Mouse (Mus musculus) limb, embryonic 10.5 days (tissue): ENCODE data around the gene Zfp513. TPM values are rescaled to one million over a fixed set of nuclear protein-coding genes. Genes with fewer than 3 reads are reported as not detected.

Source experiments
- DNase-seq: peaks from one replicate; pipeline ENCODE4 v3.0.0-alpha.2; 2017; ENCODE audit warnings: low spot score
- H3K27ac ChIP-seq: fragments of 300-500 bp; sonication (generic); 2 replicates; pipeline ENCODE4 v1.5.1; 2016; ENCODE audit warnings: mild to moderate bottlenecking
- H3K27me3 ChIP-seq: fragments of 300-500 bp; sonication (generic); 2 replicates; pipeline ENCODE4 v1.6.1; 2016; ENCODE audit warnings: low read depth, mild to moderate bottlenecking; ENCODE audit not compliant: poor library complexity, severe bottlenecking
- H3K36me3 ChIP-seq: fragments of 300-500 bp; sonication (generic); 2 replicates; pipeline ENCODE4 v1.6.1; 2016; ENCODE audit warnings: mild to moderate bottlenecking, moderate library complexity
- H3K4me1 ChIP-seq: fragments of 300-500 bp; sonication (generic); 2 replicates; pipeline ENCODE4 v1.6.1; 2016
- H3K4me3 ChIP-seq: fragments of 300-500 bp; sonication (generic); 2 replicates; pipeline ENCODE4 v1.5.1; 2016; ENCODE audit warnings: mild to moderate bottlenecking, moderate library complexity
- H3K9me3 ChIP-seq: fragments of 300-500 bp; sonication (generic); replicated peaks from 2 replicates; pipeline ENCODE4 v1.6.1; 2016; ENCODE audit warnings: mild to moderate bottlenecking
- WGBS: fragments of 180-500 bp; shearing (Covaris S2); methylation state at CpG from one replicate; pipeline ENCODE4 v1.1.7; 2016; 5-methylcytosine and 5-hydroxymethylcytosine counted together
- polyA plus RNA-seq: library from polyadenylated mRNA; unstranded; fragments of >200 nt; fragmentation: Nextera tagmentation; extraction: Ambion mirVana; gene quantifications from 2 replicates; pipeline ENCODE4 v1.2.1, GENCODE M21; 2016

The Zfp513 gene
- polyA plus RNA-seq, 1 experiment from 2014 or later = 11.8 TPM

GRCm38 (mm10) chr5:31197072-31197471, 5.0 kb downstream of the Zfp513 start:
- Histone ChIP-seq H3K9me3 (peaks cover 4% of the 10 kb centered on the region; the same call in 1 of the 2 replicates), H3K36me3 (peaks cover 69% of the 10 kb centered on the region), H3K27me3 (no peaks in the 10 kb centered on the region), H3K4me3 (no peak overlapping the region), H3K4me1 (peaks cover 21% of the 10 kb centered on the region), H3K27ac (no peak overlapping the region)
- WGBS = 94% methylated on average over 12 of the region's 12 CpGs
- DNase-seq = no peak

- peaks cover 29% of the 10 kb centered on the region for H3K4me1 ChIP-seq
- 93% methylated on average over 10 of the region's 10 CpGs for WGBS
Observed at GRCm38 (mm10) chr5:31196207-31196606, 5.9 kb downstream of the Zfp513 start.

GRCm38 (mm10) chr5:31195671-31196070, 6.4 kb downstream of the Zfp513 start:
- no peaks in the 10 kb centered on the region for H3K27me3 ChIP-seq
- H3K36me3 ChIP-seq = peaks cover 76% of the 10 kb centered on the region
- peaks cover 4% of the 10 kb centered on the region; the same call in 1 of the 2 replicates for H3K9me3 ChIP-seq
- DNase-seq = no peak
- 96% methylated on average over 4 of the region's 4 CpGs for WGBS
- H3K4me1 ChIP-seq = peaks cover 27% of the 10 kb centered on the region
- H3K4me3 ChIP-seq = 0 out of 2 replicates have a peak overlapping the region, but pooled peaks have one; percentile 13
- H3K27ac ChIP-seq = no peak overlapping the region

More at GRCm38 (mm10) chr5:31196207-31196606, 5.9 kb downstream of the Zfp513 start:
- no peaks in the 10 kb centered on the region for H3K27me3 ChIP-seq
- H3K36me3 ChIP-seq = peaks cover 72% of the 10 kb centered on the region
- no peak for DNase-seq
- no peak overlapping the region for H3K27ac ChIP-seq
- H3K9me3 ChIP-seq = peaks cover 4% of the 10 kb centered on the region; the same call in 1 of the 2 replicates
- H3K4me3 ChIP-seq = no peak overlapping the region

GRCm38 (mm10) chr5:31194486-31195485, 7.3 kb downstream of the Zfp513 start:
- Histone ChIP-seq H3K27ac (no peak overlapping the region), H3K4me1 (peaks cover 22% of the 10 kb centered on the region), H3K4me3 (peak overlapping the region; percentile 89), H3K9me3 (no peaks in the 10 kb centered on the region), H3K27me3 (no peaks in the 10 kb centered on the region), H3K36me3 (peaks cover 76% of the 10 kb centered on the region)
- WGBS = 93% methylated on average over 16 of the region's 16 CpGs
- no peak for DNase-seq

- Histone ChIP-seq H3K27ac (peak overlapping the region; percentile 91), H3K4me3 (peak overlapping the region; percentile 89), H3K9me3 (no peaks in the 10 kb centered on the region), H3K36me3 (peaks cover 74% of the 10 kb centered on the region), H3K4me1 (peaks cover 20% of the 10 kb centered on the region), H3K27me3 (no peaks in the 10 kb centered on the region)
- DNase-seq = no peak
- WGBS = 15% methylated on average over 25 of the region's 25 CpGs
Observed at GRCm38 (mm10) chr5:31193631-31194281, 8.3 kb downstream of the Zfp513 start.

- peak within 1 kb of the TSS; percentile 91 for H3K27ac ChIP-seq
- H3K9me3 ChIP-seq = no peaks in the 10 kb centered on the region
- DNase-seq = peak; percentile 100
- peaks cover 74% of the 10 kb centered on the region for H3K36me3 ChIP-seq
- peak within 1 kb of the TSS; percentile 89 for H3K4me3 ChIP-seq
- peaks cover 20% of the 10 kb centered on the region for H3K4me1 ChIP-seq
- WGBS = under 1% methylated on average over 48 of the region's 48 CpGs
- H3K27me3 ChIP-seq = no peaks in the 10 kb centered on the region
Observed at GRCm38 (mm10) chr5:31192939-31193630, 9.0 kb downstream of the Zfp513 start, which contains the start of the genes Snx17 and Eif2b4. Snx17 (plus strand) TSS chr5:31193227. Eif2b4 (minus strand) TSS chr5:31193430.

- Histone ChIP-seq H3K4me1 (peaks cover 20% of the 10 kb centered on the region), H3K27me3 (no peaks in the 10 kb centered on the region), H3K27ac (peak overlapping the region; percentile 91), H3K4me3 (peak overlapping the region; percentile 89), H3K36me3 (peaks cover 74% of the 10 kb centered on the region), H3K9me3 (no peaks in the 10 kb centered on the region)
- DNase-seq = no peak
- WGBS = 17% methylated on average over 42 of the region's 42 CpGs
Observed at GRCm38 (mm10) chr5:31192045-31192938, 9.8 kb downstream of the Zfp513 start.

GRCm38 (mm10) chr5:31190201-31190600, 11.9 kb downstream of the Zfp513 start:
- H3K36me3 ChIP-seq = peaks cover 60% of the 10 kb centered on the region
- no peaks in the 10 kb centered on the region for H3K27me3 ChIP-seq
- H3K4me3 ChIP-seq = no peak overlapping the region
- no peaks in the 10 kb centered on the region for H3K9me3 ChIP-seq
- no peak overlapping the region for H3K27ac ChIP-seq
- H3K4me1 ChIP-seq = peaks cover 20% of the 10 kb centered on the region
- WGBS = 93% methylated on average over 9 of the region's 9 CpGs
- DNase-seq = no peak

GRCm38 (mm10) chr5:31188223-31188840, 13.8 kb downstream of the Zfp513 start:
- no peak overlapping the region for H3K4me3 ChIP-seq
- no peak overlapping the region for H3K27ac ChIP-seq
- no peaks in the 10 kb centered on the region for H3K9me3 ChIP-seq
- peaks cover 12% of the 10 kb centered on the region for H3K4me1 ChIP-seq
- H3K27me3 ChIP-seq = no peaks in the 10 kb centered on the region
- DNase-seq = no peak
- 82% methylated on average over 4 of the region's 4 CpGs for WGBS
- H3K36me3 ChIP-seq = peaks cover 48% of the 10 kb centered on the region

GRCm38 (mm10) chr5:31183678-31184077, 18.4 kb downstream of the Zfp513 start:
- WGBS = 62% methylated on average over 4 of the region's 4 CpGs
- peaks cover 7% of the 10 kb centered on the region for H3K4me1 ChIP-seq
- H3K27me3 ChIP-seq = no peaks in the 10 kb centered on the region

GRCm38 (mm10) chr5:31181183-31181770, 20.8 kb downstream of the Zfp513 start:
- peak overlapping the region; percentile 92; the same call in 1 of the 2 replicates for H3K4me3 ChIP-seq
- peaks cover 9% of the 10 kb centered on the region for H3K4me1 ChIP-seq
- no peak for DNase-seq
- H3K27ac ChIP-seq = no peak overlapping the region
- 92% methylated on average over 9 of the region's 9 CpGs for WGBS
- no peaks in the 10 kb centered on the region for H3K27me3 ChIP-seq
- peaks cover 19% of the 10 kb centered on the region for H3K36me3 ChIP-seq
- H3K9me3 ChIP-seq = no peaks in the 10 kb centered on the region

More at GRCm38 (mm10) chr5:31183678-31184077, 18.4 kb downstream of the Zfp513 start:
- H3K36me3 ChIP-seq = peaks cover 20% of the 10 kb centered on the region
- no peaks in the 10 kb centered on the region for H3K9me3 ChIP-seq
- H3K4me3 ChIP-seq = no peak overlapping the region
- H3K27ac ChIP-seq = no peak overlapping the region
- DNase-seq = no peak
